Mouse (Mus musculus): ENCODE results near the gene Sgms1. TPM values are rescaled to one million over a fixed set of nuclear protein-coding genes. Genes with fewer than 3 reads are reported as not detected.
"Not testable (repeated sequence)": the region's sequence is repeated elsewhere in the genome, so short reads cannot be mapped to it uniquely, and the experiment has no call there.

Gene Sgms1
- total RNA-seq, 2 experiments from 2014 or later = 56.3 to 58.4 TPM

DNA sequence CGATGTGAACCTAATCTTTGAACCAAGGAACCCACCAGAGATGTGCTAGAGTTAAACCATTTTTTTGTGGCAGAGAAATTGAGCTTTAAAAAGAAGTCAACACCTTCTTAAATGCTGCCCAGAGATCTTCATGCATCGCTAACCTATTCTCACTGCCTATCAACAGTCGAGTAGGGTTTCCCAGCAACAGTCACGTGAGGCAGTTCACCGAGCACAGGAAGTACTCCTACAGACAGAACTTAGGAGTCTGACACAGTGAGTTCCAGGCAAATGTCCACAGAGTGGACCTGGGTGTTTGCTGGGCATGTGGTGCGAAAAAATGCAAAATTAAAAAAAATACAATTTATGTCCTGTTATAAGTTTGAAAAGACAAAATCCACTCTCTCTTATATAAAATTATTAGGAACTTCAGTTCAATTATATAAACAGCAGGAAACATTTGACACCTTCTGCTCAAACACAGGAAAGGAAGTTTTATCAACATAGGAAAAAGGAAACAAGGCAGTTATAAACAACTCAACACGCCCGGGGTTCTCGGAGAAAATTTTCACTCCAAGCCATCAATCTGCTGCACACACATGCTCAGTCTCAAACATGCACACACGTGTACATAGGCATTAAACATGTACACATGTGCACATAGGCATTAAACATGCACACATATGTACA lies 64.3 kb downstream of the Sgms1 start:
- no peak for DNase-seq

DNA sequence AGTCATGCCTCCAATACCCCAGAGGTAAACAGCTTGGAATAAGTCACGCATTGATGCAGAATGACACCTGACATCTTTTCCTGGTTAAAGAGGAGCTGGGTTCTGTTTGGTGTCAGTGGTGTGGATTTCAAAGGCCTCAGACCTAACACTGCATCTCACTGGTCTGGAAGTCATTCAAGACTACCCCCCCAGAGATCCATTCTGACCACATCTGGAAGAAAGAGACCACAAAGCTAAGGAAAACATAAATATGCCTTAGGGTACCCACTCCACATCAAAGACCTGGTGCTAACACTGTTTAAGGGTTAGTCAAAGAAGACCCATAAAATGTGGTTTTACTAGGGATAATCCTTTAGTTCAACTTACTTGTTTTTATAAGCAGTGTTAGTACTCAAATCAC lies 65.0 kb downstream of the Sgms1 start:
- no peak for DNase-seq

DNA sequence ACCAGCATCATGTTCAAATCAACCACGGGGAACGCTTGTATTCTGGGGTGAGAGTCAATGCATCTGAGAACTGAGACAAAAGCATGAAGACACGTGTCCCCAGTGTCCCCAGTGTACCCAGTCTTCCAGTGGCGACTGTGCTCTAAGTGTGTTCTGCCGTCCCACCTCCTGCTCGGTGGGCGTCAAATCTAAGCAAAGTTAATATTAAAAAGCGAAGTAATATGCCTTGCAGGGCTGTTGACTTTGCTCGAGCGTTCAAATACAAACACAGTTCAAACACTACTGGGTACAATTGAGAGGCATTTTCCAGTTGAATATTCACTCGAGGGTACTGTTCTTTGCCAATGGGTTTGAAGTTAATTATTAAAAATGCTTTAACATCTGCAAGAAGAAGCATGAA lies 66.4 kb downstream of the Sgms1 start:
- DNase-seq = no peak

DNA sequence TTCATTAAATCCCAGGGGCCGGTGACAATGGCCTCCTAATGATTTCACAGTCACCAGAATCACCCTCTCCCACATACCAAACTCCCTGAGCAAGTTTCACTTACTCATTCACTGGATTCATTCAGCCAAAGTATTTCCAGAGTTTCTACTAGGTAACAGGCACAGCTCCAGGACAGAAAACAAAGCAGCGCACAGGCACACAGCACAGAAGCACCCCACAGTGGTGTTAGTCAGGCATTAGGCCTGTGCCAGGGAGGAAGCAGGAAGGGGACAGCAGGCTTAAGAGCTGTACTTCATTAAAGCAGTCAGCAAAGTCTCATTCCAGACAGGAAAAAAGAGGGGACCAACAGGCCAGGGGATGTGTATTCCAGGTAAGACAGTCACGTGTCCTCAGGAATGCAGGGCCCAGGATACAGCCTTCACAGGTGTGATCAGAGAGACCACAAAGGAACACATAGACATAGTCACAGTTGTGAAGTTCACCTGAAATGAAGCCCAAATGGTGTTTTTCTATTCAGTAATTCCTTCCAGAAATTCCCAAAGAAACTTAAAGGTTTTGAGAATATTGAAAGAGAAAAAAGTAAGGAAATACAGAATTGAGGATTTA lies 67.0 kb downstream of the Sgms1 start:
- DNase-seq = peak; percentile 70

DNA sequence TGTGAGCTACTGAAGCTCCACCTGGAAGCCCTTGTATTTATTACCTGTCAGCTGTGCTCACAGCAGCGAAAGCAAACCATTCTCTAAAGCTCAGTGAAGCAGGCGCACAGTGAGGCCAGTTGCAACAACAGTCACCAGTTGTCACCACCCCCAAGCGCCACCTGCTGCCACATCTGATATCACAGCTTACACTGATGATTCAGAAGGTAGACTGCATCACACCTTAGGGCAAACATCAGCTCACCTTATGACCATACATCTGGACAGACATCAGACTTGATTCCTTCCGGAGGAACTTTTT lies 69.2 kb downstream of the Sgms1 start:
- peak; percentile 85 for DNase-seq

DNA sequence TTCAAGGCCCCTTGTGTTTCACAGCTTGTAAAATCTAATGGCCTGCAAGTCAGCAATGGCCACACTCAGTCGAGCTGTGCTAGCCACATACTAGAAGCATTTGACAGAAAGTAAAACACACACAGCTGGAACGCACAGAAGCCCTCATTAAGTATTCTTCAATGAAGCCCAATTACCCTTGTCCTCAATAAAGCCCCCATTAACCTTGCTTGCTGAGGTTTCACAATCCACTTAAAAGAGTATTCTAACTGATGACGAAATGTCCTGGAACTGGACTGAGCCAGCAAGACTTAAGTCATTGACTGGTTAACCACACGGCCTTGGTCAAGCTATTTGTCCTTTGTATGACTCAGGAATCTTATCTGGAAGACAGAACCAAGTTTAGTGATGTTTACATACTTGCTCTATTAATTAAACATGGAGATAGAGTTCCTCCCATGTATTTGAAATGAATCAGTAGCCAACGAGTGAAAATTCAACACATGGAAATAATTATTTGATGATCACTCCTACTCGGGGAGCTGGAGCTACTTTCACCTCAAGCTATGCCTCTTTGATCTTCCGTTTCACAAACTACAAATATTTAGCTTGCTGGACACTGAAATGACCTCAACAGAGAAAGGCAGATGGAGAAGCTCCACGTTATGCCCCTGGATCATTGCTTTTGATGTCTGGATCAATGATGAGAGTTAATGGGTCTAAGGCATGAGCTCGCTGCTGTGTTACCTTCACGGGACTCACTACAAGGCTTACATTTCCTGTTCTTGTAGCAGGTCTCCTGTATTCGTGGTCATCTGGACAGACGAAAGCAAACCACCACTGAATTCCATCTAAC lies 69.8 kb downstream of the Sgms1 start:
- peak; percentile 55 for DNase-seq

DNA sequence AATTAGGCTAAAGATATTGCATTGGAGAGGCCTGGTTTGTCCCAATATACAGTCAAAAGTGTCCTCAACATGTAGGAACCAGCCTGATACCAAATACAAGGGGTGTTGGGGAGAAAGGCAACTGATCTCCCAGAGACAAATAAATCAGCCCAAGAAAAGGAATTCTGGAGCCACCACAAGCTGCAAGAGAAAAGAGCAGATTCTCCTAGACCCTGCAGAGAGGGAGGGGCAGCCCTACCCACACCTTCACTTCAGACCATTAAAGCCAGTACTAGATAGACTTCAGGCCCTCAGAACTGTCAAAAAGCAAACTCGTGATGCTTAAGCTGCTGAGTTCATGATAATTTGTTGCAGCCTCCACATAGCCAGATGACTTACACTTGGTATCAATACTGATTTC lies 70.5 kb downstream of the Sgms1 start:
- DNase-seq = no peak

DNA sequence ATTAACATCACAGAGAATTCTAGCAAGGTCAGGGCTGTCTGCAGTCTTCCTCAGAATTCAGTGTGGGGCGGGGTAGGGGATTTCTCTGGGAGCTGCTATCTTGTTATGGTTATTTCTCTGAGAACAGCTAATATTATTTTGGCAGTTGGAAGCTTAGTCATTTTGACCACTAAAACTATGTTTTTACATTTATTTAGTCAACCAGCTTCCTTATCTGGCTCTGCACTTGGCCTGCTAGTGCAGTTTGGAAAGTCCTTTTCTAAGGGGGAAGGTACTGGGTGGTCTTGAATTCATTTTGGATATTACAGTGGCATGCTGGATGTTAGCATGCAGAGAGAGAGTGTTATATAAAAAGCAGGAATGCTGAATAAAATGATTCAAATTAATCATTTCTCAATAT lies 72.2 kb downstream of the Sgms1 start:
- DNase-seq = not testable (repeated sequence)

DNA sequence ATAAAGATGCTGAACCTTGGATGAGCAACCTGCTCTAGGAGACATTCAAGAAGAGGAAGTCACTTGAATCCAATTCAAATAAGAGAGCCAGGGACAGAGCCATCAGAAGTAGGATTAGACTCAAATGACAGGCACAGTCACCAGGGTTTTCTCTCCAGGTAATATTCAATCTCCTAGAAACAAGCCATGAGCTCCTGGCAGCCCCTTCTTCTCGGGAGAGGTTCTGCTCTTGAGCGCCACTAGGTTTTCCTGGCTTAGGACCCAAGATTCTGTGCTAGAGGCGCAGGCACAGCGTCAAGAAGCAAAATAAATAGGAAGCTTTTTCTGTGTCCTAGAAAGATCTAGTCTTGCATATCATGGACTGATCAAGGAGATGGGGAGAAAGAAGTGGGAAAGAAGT lies 76.2 kb downstream of the Sgms1 start:
- DNase-seq = no peak

DNA sequence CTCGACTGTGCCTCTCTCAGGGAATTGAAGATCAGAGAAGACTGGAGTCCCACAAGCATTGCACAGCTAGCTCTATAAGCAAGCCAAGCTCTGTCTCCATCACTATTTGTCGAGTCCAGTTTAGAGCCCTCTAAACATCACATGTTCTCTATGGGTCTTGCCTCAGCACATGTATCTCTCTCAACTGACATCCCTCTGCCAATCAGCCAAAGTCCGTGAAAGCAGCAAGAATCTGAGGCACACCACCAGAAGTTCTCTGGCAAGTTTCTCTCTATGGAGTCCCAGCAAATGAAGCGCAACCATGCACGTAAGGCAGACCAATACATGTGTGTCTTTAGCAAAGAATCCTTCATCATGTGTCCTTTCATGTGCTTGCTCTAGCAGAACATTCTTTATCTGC lies 77.8 kb downstream of the Sgms1 start:
- no peak for DNase-seq

DNA sequence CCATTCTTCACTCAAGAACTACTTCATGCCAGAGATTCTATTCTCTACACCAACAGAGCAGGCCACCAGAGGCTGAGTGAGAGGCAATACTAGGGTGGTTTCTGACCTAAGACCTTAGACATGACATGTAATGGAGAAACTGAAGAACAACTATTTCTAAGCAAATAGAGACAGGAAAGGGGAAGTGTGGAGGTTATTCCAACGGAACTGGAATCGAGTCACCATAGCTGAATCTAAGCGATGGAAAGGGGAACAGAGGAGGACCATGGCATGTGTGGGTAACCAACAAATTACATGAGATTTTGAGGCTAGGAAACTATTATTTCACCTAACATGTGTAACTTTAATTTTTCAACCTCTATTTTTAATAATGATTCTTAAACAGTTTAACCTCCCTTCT lies 78.5 kb downstream of the Sgms1 start:
- no peak for DNase-seq

DNA sequence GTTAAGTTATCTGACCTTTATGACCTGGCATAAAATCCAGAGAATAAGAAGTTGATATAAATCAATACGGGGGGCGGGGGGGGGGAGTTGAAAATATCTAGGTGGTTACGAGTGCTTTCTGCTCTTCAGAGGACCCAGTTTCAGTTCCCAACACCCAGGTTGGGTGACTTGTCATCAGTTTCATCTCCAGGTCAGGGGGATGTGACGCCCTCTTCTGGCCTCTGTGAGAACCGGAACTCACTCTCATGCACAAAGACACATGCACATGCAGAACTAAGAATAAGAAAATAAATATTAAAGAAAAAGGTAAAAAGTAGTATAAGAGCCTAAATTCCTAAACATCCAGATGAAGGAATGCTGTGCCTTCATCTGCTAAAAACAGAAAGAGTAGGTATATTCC lies 79.0 kb downstream of the Sgms1 start:
- no peak for DNase-seq

DNA sequence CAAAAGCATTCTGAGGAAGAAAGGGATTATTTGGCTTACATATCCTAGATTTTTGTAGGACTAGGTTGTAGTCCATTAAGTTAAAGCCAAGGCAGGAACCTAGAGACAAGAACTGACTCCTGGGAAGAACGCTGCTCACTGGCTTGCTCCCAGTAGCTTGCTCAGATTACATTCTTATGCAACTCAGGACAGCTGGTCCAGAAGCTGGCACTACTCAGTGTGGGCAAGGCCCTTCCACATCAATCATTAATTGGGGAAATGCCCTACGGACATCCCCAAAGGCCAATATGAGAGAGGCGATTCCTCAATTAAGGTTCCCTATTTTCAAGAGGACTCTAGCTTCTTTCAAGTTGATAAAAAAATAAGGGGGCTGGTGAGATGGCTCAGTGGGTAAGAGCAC lies 80.2 kb downstream of the Sgms1 start:
- DNase-seq = peak; percentile 67

DNA sequence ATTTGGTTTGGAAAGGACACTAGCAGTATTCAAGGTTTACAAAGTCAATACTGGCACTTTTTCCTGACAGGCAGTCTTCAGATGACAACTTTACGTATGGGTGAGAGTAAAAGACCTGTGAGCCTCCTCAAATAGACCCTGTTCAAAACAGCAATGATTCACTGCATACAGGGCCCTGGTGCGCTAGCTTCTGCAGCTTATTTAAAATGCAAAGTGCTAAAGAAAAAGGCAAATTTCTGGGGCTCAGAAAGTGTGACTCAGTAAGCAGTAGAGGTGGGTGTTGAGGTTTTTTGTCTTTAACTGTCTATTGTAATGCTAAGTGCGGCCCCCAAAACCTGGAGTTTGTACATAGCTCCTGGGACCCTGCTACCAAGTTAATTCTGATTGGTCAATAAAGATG lies 81.2 kb downstream of the Sgms1 start:
- no peak for DNase-seq

DNA sequence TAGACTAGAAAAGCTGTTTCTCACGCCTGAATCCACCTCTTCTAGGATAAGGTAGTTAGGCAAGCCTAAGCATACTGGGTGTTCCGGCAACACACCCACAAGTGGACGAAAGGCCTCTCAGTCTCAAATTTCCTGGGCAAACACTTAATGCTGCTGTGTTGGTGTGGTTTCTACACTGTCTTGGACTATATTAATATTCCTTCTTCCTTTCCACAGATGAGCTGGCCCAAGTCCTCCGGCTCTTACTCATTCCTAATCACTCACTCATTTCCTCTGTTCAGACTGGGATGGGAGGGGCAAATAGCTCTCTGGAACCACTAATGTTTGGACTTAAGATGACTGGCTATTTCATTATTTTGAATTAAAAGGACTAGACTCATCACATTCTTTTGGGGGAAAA lies 84.6 kb downstream of the Sgms1 start:
- DNase-seq = no peak

DNA sequence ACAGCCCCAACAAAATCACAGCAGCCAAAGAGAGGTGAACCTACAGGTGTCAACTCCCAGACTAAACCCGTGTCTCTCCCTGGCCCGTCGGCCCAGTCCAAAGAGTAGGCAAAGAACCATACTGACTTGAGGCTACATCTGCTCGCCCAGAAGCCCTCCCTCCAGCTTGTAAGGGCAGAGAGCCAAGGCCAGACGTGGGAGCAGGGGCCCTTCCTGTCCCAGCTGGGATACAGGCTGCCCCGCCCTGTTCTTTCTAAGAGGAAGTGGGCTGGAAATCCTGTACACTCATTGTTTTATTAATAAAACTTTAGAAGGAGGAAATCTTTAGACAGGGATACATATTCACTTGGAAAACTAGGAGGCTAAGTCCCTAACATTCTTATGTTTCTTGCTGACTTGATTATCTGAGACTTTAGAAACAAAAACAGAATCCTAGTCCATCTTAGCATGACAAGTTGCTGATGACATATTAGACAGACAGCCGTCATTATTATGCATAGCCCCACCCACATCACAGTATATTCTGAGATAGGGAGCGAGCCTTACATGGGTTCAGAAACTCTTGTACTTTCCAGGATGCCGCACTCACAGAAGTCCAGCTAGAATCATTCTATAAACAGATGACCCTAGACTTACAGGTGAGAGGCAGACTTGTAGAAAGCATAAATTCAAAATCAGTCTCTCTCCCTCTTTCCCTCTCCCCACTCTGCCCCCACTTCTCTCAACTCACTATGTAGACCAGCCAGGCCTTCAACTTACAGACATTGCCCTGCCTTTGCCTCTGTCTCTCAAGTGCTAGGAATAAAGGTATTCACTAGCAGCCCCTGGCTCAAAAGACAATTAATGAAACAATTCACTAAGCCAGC lies 85.3 kb downstream of the Sgms1 start:
- DNase-seq = peak; percentile 71

DNA sequence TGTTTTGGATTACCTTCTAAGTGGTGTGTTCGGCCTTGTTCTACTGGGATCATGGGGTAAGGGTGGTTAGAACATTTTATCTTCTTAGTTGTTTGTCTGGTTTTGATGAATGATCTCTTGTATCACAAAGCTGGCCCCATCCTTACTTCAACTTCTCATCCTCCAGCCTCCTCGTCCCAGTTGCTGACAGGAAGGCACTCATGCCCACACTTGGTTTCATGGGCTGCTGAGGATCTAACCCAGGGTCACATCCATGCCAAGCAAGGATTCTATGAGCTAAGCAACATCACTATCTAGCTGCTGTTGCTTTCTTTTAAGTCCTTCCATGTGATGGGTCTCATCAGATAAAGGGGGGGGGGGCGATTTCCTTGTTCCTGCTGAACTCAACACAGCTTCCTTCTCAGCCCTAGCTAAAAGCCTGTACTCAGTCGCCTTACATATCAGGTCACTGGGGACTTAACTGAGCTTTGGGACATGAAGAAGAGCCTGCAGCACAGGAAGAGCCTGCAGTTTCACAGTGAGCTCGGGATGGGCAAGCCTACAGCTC lies 86.6 kb downstream of the Sgms1 start:
- DNase-seq = no peak

DNA sequence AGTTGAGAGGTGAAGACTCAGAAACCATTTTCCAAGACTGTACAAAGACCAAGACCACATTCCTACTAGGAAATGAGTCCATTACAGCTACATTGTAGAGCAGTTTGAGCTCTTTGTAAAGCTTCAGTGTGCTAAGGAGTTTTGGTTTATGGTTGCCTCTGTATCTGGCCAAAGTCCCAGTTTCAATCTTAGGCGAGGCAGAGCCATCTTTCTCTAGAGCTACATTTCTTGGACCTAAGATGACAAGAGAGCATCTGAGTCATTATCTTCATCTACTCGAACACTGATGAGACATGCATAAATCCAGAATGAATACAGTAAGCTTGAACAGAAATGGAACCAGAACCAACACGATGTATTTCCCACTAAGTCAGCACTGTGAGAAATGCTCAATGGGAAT lies 87.9 kb downstream of the Sgms1 start:
- no peak for DNase-seq

DNA sequence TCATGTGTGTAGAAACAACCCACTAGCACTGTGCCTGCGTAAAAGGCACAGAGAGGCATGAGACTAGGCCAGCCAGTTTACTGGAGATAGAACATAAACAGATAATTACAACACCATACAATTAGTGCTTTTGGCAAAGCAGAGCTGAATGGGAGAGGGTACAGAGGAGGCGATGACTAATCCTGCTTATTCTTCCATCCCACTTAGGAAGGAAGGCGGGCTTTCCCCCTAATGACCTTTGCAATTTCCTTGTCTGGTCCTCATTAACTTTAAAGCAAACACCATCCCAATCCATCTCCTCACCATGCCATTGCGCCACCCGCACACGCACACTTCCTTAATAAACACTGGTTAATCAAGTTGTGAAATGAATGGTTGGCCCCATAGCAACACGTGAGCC lies 91.3 kb downstream of the Sgms1 start:
- no peak for DNase-seq

DNA sequence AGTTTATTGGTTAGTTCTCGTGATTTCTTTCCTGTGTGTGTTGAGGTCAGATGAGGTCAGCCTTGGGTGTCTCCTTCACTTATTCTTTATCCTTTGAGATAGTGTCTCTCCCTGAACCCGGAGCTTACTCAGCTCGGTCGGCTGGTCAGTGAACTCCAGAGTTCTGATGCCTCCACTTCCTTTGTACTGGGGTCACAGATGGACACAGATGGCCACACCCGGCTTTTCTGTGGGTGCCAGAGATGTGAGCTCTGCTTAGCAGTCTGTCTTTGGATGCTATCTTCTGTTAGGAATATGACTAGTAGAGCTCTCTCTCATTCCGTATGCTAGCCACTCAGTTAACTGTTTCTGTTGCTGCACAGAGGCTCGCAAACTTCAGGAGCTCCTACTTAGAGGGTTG lies 92.7 kb downstream of the Sgms1 start:
- DNase-seq = no peak

DNA sequence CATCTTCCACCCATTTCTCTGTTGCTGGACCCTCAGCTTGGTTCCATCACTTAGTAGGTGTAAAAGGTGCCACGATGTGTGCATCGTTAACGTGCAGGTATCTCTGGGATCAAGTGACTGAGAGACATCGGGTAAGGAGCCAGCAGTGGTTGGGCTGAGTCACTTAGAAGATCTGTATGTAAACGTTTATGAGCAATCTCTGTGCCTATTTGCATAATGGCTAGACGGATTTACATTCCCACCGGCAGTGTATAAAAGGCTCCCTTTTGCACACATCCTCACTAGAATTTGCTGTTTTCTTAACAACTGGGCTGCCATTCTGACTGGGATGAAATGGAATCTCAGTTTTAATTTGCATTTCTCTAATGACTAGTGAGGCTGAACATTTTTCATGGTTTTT lies 93.9 kb downstream of the Sgms1 start:
- no peak for DNase-seq

All from adrenal gland, postnatal 10 days (tissue).